Mouse (Mus musculus) intestine, embryonic 14.5 days (tissue): Measurements from ENCODE around the gene Bbof1. TPM values are rescaled to one million over a fixed set of nuclear protein-coding genes. Genes with fewer than 3 reads are reported as not detected.

ENCODE experiments used
- ATAC-seq: fragments of 200-750 bp; cut with Nextera tagmentation; replicated peaks from 2 replicates; pipeline ENCODE4 v1.8.0; 2017; ENCODE audit warnings: low read depth, moderate number of reproducible peaks, moderate TSS enrichment, moderate library complexity; ENCODE audit not compliant: low FRiP score, low TSS enrichment
- DNase-seq: peaks from one replicate; pipeline ENCODE4 v3.0.0-alpha.2; 2018; ENCODE audit warnings: low spot score
- H3K27ac ChIP-seq: fragments of 300-500 bp; sonication (generic); 2 replicates; pipeline ENCODE4 v1.5.1; 2014; ENCODE audit warnings: low read depth, mild to moderate bottlenecking, control low read depth
- H3K27me3 ChIP-seq: fragments of 300-500 bp; sonication (generic); replicated peaks from 2 replicates; pipeline ENCODE4 v1.6.1; 2014; ENCODE audit warnings: low read length, control low read depth; ENCODE audit not compliant: control insufficient read depth, insufficient read depth
- H3K36me3 ChIP-seq: fragments of 300-500 bp; sonication (generic); 2 replicates; pipeline ENCODE4 v1.6.1; 2014; ENCODE audit warnings: low read length, control low read depth; ENCODE audit not compliant: control insufficient read depth, insufficient read depth
- H3K4me1 ChIP-seq: fragments of 300-500 bp; sonication (generic); replicated peaks from 2 replicates; pipeline ENCODE4 v1.6.1; 2014; ENCODE audit warnings: low read length, control low read depth, mixed read lengths; ENCODE audit not compliant: control insufficient read depth, insufficient read depth
- H3K4me2 ChIP-seq: fragments of 300-500 bp; sonication (generic); 2 replicates; pipeline ENCODE4 v1.6.1; 2014; ENCODE audit warnings: low read length
- H3K4me3 ChIP-seq: fragments of 300-500 bp; sonication (generic); 2 replicates; pipeline ENCODE4 v1.5.1; 2014; ENCODE audit warnings: low read depth, low read length, control low read depth, mixed read lengths
- H3K9ac ChIP-seq: fragments of 300-500 bp; sonication (generic); 2 replicates; pipeline ENCODE4 v1.6.1; 2014; ENCODE audit warnings: mild to moderate bottlenecking, low read length
- H3K9me3 ChIP-seq: fragments of 300-500 bp; sonication (generic); 2 replicates; pipeline ENCODE4 v1.6.1; 2016; ENCODE audit warnings: low read length, control low read depth; ENCODE audit not compliant: control insufficient read depth
- WGBS: fragments of 180-500 bp; shearing (Covaris S2); extraction: QIAGEN DNeasy Blood & Tissue Kit; methylation state at CpG from one replicate; pipeline ENCODE4 v1.1.7; 2014; 5-methylcytosine and 5-hydroxymethylcytosine counted together
- polyA plus RNA-seq: library from polyadenylated mRNA; unstranded; fragments of >200 nt; fragmentation: Nextera tagmentation; extraction: Ambion mirVana; gene quantifications from 2 replicates; pipeline ENCODE4 v1.2.1, GENCODE M21; 2014

The Bbof1 gene
- polyA plus RNA-seq, 1 experiment from 2014 or later, result 1.2 TPM

GRCm38 (mm10) chr12:84382369-84382768 lies 26.5 kb upstream of the Bbof1 start:
- ATAC-seq, result no peak
- Histone ChIP-seq H3K36me3 (0 out of 2 replicates have a peak, but pooled peaks cover 4% of the 10 kb centered on the region), H3K27ac (no peak overlapping the region), H3K27me3 (no peaks in the 10 kb centered on the region), H3K9ac (no peak overlapping the region), H3K9me3 (no peaks in the 10 kb centered on the region), H3K4me3 (no peak overlapping the region), H3K4me2 (no peak overlapping the region), H3K4me1 (no peaks in the 10 kb centered on the region)
- 86% methylated on average over 4 of the region's 4 CpGs for whole genome bisulfite sequencing
- DNase-seq, result no peak

- Histone ChIP-seq H3K27ac (no peak overlapping the region), H3K9ac (no peak overlapping the region), H3K9me3 (no peaks in the 10 kb centered on the region), H3K27me3 (no peaks in the 10 kb centered on the region), H3K4me3 (no peak overlapping the region), H3K4me1 (no peaks in the 10 kb centered on the region), H3K36me3 (no peaks in the 10 kb centered on the region), H3K4me2 (no peak overlapping the region)
- DNase-seq (no peak), ATAC-seq (no peak)
- 83% methylated on average over 5 of the region's 5 CpGs for WGBS
Observed at GRCm38 (mm10) chr12:84384644-84385081, 24.2 kb upstream of the Bbof1 start.

GRCm38 (mm10) chr12:84385408-84385807 lies 23.5 kb upstream of the Bbof1 start:
- no peaks in the 10 kb centered on the region for H3K4me1 ChIP-seq
- 90% methylated on average over 4 of the region's 4 CpGs for WGBS
- no peaks in the 10 kb centered on the region for H3K36me3 ChIP-seq
- no peaks in the 10 kb centered on the region for H3K27me3 ChIP-seq
- no peak overlapping the region for H3K4me2 ChIP-seq
- H3K9ac ChIP-seq, result no peak overlapping the region
- H3K9me3 ChIP-seq, result no peaks in the 10 kb centered on the region
- ATAC-seq (no peak), DNase-seq (no peak)
- no peak overlapping the region for H3K27ac ChIP-seq
- no peak overlapping the region for H3K4me3 ChIP-seq

GRCm38 (mm10) chr12:84388097-84388496 lies 20.8 kb upstream of the Bbof1 start:
- Histone ChIP-seq H3K4me2 (no peak overlapping the region), H3K27me3 (no peaks in the 10 kb centered on the region), H3K4me3 (no peak overlapping the region), H3K4me1 (no peaks in the 10 kb centered on the region), H3K9ac (no peak overlapping the region), H3K9me3 (no peaks in the 10 kb centered on the region), H3K27ac (no peak overlapping the region), H3K36me3 (no peaks in the 10 kb centered on the region)
- DNase-seq (no peak), ATAC-seq (no peak)
- 82% methylated on average over 8 of the region's 8 CpGs for whole genome bisulfite sequencing

GRCm38 (mm10) chr12:84388774-84389400 lies 20.0 kb upstream of the Bbof1 start:
- no peak for ATAC-seq
- no peak for DNase-seq
- Histone ChIP-seq H3K4me1 (no peaks in the 10 kb centered on the region), H3K9ac (no peak overlapping the region), H3K4me3 (no peak overlapping the region), H3K4me2 (no peak overlapping the region), H3K9me3 (no peaks in the 10 kb centered on the region), H3K27ac (no peak overlapping the region), H3K36me3 (no peaks in the 10 kb centered on the region), H3K27me3 (no peaks in the 10 kb centered on the region)
- WGBS, result 80% methylated on average over 14 of the region's 14 CpGs

- Histone ChIP-seq H3K4me2 (no peak overlapping the region), H3K4me1 (no peaks in the 10 kb centered on the region), H3K9ac (no peak overlapping the region), H3K9me3 (no peaks in the 10 kb centered on the region), H3K27me3 (no peaks in the 10 kb centered on the region), H3K4me3 (no peak overlapping the region), H3K27ac (no peak overlapping the region), H3K36me3 (no peaks in the 10 kb centered on the region)
- 75% methylated on average over 6 of the region's 6 CpGs for WGBS
- no peak for DNase-seq
- no peak for ATAC-seq
Observed at GRCm38 (mm10) chr12:84390336-84390735, 18.5 kb upstream of the Bbof1 start.

GRCm38 (mm10) chr12:84392681-84393080 lies 16.2 kb upstream of the Bbof1 start:
- H3K4me2 ChIP-seq, result no peak overlapping the region
- H3K27ac ChIP-seq, result no peak overlapping the region
- H3K9ac ChIP-seq, result no peak overlapping the region
- no peaks in the 10 kb centered on the region for H3K4me1 ChIP-seq
- ATAC-seq (no peak), DNase-seq (no peak)
- H3K4me3 ChIP-seq, result no peak overlapping the region
- no peaks in the 10 kb centered on the region for H3K9me3 ChIP-seq
- no peaks in the 10 kb centered on the region for H3K27me3 ChIP-seq
- 93% methylated on average over 4 of the region's 4 CpGs for WGBS
- no peaks in the 10 kb centered on the region for H3K36me3 ChIP-seq

GRCm38 (mm10) chr12:84393847-84394246 lies 15.0 kb upstream of the Bbof1 start:
- Histone ChIP-seq H3K36me3 (no peaks in the 10 kb centered on the region), H3K4me1 (no peaks in the 10 kb centered on the region), H3K4me3 (no peak overlapping the region), H3K9ac (no peak overlapping the region), H3K4me2 (no peak overlapping the region), H3K9me3 (no peaks in the 10 kb centered on the region), H3K27me3 (no peaks in the 10 kb centered on the region), H3K27ac (no peak overlapping the region)
- ATAC-seq, result no peak
- no peak for DNase-seq
- 83% methylated on average over 5 of the region's 5 CpGs for WGBS

- H3K27ac ChIP-seq, result no peak overlapping the region
- WGBS, result 89% methylated on average over 14 of the region's 14 CpGs
- DNase-seq (no peak), ATAC-seq (no peak)
- 0 out of 2 replicates have a peak, but pooled peaks cover 3% of the 10 kb centered on the region for H3K4me1 ChIP-seq
- no peak overlapping the region for H3K9ac ChIP-seq
- H3K36me3 ChIP-seq, result no peaks in the 10 kb centered on the region
- H3K9me3 ChIP-seq, result no peaks in the 10 kb centered on the region
- H3K4me3 ChIP-seq, result no peak overlapping the region
- H3K27me3 ChIP-seq, result no peaks in the 10 kb centered on the region
- no peak overlapping the region for H3K4me2 ChIP-seq
Observed at GRCm38 (mm10) chr12:84396947-84397679, 11.8 kb upstream of the Bbof1 start.
